Mouse (Mus musculus): ENCODE measurements around the gene Wars. TPM values are rescaled to one million over a fixed set of nuclear protein-coding genes. Genes with fewer than 3 reads are reported as not detected.

Wars gene
- polyA plus RNA-seq, 1 experiment from 2014 or later: 103 TPM

DNA sequence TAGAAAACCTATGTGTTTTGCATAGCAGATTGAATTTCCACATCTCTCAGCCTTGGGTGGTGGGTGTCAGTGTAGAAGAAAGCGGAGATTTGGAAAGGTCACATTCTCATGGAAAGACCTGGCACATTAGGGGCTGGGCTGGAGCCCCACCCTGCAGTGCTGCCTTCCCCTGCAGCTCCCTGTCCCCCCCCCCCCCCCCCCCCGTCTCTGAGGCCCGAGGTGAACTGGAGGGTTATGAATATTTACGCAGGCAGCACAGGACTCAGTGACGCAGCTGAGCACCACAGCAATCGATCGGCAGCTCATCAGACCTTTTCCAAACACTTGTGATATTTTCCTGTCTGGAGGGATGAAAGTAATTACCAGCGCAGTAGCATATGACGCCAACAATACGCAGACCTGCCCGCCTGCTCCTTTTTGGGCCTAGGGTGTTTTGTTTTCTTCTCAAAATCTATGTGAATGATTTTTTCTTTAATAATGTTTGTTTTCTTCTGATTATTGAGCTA lies 32.7 kb upstream of the Wars start:
- 74% methylated on average over 9 of the region's 11 CpGs for WGBS
- DNase-seq (ENCODE audit: low spot score): no peak
- no peak overlapping the region for H3K27ac ChIP-seq
- no peaks in the 10 kb centered on the region for H3K36me3 ChIP-seq
- peaks cover 8% of the 10 kb centered on the region; the same call in 1 of the 2 replicates for H3K4me1 ChIP-seq
- H3K27me3 ChIP-seq (ENCODE audit: insufficient read depth, poor library complexity, severe bottlenecking): no peaks in the 10 kb centered on the region
- H3K4me3 ChIP-seq: no peak overlapping the region
- H3K9me3 ChIP-seq: no peaks in the 10 kb centered on the region

- no peaks in the 10 kb centered on the region for H3K36me3 ChIP-seq
- no peak for DNase-seq (ENCODE audit: low spot score)
- WGBS: 59% methylated on average over 4 of the region's 4 CpGs
- H3K27ac ChIP-seq: no peak overlapping the region
- H3K27me3 ChIP-seq (ENCODE audit: insufficient read depth, poor library complexity, severe bottlenecking): no peaks in the 10 kb centered on the region
- H3K9me3 ChIP-seq: no peaks in the 10 kb centered on the region
- H3K4me1 ChIP-seq: peaks cover 10% of the 10 kb centered on the region
- no peak overlapping the region for H3K4me3 ChIP-seq
Observed at GRCm38 (mm10) chr12:108918753-108919152, 24.8 kb upstream of the Wars start.

- DNase-seq (ENCODE audit: low spot score): no peak
- 79% methylated on average over 9 of the region's 9 CpGs for WGBS
- Histone ChIP-seq H3K27ac (no peak overlapping the region), H3K36me3 (no peaks in the 10 kb centered on the region), H3K9me3 (no peaks in the 10 kb centered on the region), H3K27me3 (ENCODE audit: insufficient read depth, poor library complexity, severe bottlenecking) (no peaks in the 10 kb centered on the region), H3K4me3 (no peak overlapping the region), H3K4me1 (peaks cover 10% of the 10 kb centered on the region)
Observed at GRCm38 (mm10) chr12:108917509-108917908, 23.5 kb upstream of the Wars start.

- no peaks in the 10 kb centered on the region for H3K27me3 ChIP-seq (ENCODE audit: insufficient read depth, poor library complexity, severe bottlenecking)
- H3K4me1 ChIP-seq: peaks cover 10% of the 10 kb centered on the region
- no peak overlapping the region for H3K4me3 ChIP-seq
- H3K36me3 ChIP-seq: no peaks in the 10 kb centered on the region
- 78% methylated on average over 7 of the region's 7 CpGs for WGBS
- no peak overlapping the region for H3K27ac ChIP-seq
- H3K9me3 ChIP-seq: no peaks in the 10 kb centered on the region
- DNase-seq (ENCODE audit: low spot score): no peak
Observed at GRCm38 (mm10) chr12:108916447-108917042, 22.6 kb upstream of the Wars start.

GRCm38 (mm10) chr12:108915893-108916292 lies 21.9 kb upstream of the Wars start:
- H3K4me3 ChIP-seq: no peak overlapping the region
- no peak for DNase-seq (ENCODE audit: low spot score)
- H3K27ac ChIP-seq: no peak overlapping the region
- WGBS: 25% methylated on average over 6 of the region's 6 CpGs
- H3K27me3 ChIP-seq (ENCODE audit: insufficient read depth, poor library complexity, severe bottlenecking): no peaks in the 10 kb centered on the region
- H3K9me3 ChIP-seq: no peaks in the 10 kb centered on the region
- peaks cover 10% of the 10 kb centered on the region for H3K4me1 ChIP-seq
- no peaks in the 10 kb centered on the region for H3K36me3 ChIP-seq

DNA sequence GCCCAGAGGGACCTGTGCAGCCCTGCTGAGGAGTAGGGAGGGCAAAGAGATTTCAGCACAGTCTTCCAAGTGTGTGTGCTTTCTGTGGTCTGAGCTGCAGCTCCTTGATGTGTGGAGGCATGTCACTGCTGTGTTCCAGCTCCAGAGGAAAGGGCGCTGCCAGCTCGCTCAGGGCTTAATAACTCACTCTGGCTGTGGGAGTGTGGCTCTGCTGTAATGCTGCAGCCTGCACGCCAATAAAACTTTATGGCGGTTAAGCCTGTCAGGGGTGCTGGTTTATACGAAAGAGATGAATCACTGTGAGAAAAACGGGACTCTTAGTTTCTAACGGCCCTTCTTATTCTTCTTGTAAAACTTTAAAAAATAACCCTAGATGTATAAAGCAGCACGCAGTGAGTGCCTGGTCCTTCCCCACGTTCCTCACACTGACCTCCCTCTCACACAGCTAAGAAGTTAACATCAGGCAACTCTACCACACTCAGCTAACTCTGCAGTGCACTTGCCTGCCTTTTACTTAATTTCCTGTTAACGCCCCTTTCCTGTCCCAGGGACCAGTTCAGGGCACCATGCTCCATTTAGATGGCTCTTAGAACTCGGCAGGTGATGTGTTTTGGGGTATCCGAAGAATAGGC lies 20.9 kb upstream of the Wars start:
- Histone ChIP-seq H3K36me3 (no peaks in the 10 kb centered on the region), H3K27ac (no peak overlapping the region), H3K4me1 (peaks cover 10% of the 10 kb centered on the region), H3K27me3 (ENCODE audit: insufficient read depth, poor library complexity, severe bottlenecking) (no peaks in the 10 kb centered on the region), H3K4me3 (no peak overlapping the region), H3K9me3 (no peaks in the 10 kb centered on the region)
- WGBS: 78% methylated on average over 12 of the region's 12 CpGs
- no peak for DNase-seq (ENCODE audit: low spot score)

DNA sequence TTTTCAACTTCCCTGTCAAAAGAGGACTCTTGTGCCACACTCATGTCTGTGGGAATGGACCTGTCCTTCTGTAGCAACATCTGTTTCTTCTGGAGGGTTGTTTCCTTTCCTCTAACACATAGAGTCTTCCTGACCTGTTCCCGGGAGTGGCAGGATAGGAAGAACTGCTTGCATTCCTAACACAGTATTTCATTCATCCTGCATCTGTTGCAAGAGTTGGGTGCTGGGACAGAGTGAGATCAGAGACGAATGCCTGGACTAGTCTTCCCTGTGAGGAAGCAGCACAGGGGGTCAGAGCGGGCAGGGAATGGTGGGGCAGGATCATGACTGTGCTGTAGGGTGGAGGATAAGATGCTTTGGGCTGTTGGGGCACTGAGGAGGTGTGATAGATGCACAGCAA lies 20.2 kb upstream of the Wars start:
- Histone ChIP-seq H3K9me3 (no peaks in the 10 kb centered on the region), H3K27ac (no peak overlapping the region), H3K36me3 (no peaks in the 10 kb centered on the region), H3K4me1 (peaks cover 10% of the 10 kb centered on the region), H3K4me3 (no peak overlapping the region), H3K27me3 (ENCODE audit: insufficient read depth, poor library complexity, severe bottlenecking) (no peaks in the 10 kb centered on the region)
- 69% methylated on average over 3 of the region's 3 CpGs for WGBS
- no peak for DNase-seq (ENCODE audit: low spot score)

DNA sequence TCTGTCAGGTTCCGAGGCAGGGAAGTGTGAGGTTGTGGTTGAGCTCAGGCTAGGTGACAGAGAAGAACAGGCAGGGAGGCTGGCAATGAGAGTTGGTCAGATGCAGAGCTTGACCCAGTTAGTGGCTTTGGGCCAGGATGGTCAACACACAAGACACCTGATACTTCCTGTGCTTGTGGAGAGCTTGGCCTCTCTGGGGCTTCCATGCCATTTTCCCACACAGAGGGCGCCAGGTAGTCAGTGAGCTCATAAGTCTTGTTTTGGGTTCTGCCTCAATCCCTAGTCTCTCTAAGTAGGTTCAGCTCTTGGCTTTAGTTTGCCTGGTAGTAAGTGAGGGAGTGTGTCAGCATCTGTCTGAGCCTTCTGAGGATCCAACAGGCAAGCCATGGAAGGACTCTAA lies 18.5 kb upstream of the Wars start:
- Histone ChIP-seq H3K4me1 (peaks cover 7% of the 10 kb centered on the region), H3K27ac (no peak overlapping the region), H3K36me3 (no peaks in the 10 kb centered on the region), H3K27me3 (ENCODE audit: insufficient read depth, poor library complexity, severe bottlenecking) (no peaks in the 10 kb centered on the region), H3K4me3 (no peak overlapping the region), H3K9me3 (no peaks in the 10 kb centered on the region)
- WGBS: 76% methylated on average over 2 of the region's 2 CpGs
- no peak for DNase-seq (ENCODE audit: low spot score)

DNA sequence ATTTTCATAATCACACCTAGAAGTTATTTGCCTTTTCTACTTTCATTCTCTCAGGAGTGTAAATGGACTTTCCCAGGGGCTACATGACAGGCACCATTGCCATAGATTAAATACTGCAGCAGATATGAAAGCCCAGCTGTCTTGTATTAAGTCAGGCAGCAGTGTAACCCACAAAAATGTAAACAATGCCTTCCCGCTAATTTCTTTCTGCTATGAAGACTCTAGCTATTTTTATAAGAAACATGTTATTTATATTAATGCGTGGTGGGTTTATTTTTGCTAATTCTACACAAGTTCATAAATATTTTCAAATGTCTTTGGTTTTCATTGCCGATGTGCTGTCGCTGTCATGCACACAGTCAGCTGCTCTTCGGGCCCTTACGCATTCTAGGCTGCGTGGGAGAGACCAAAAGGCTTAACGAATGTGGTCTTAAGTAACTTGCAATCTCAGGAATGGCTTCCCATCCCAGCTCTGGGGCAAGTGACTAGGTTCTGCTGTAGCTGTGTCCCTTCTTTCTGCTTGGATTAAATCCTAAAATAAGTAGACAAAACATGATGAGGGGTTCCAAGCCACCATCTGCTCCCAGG lies 16.0 kb upstream of the Wars start:
- 89% methylated on average over 8 of the region's 8 CpGs for WGBS
- Histone ChIP-seq H3K9me3 (no peaks in the 10 kb centered on the region), H3K4me3 (no peak overlapping the region), H3K36me3 (no peaks in the 10 kb centered on the region), H3K27me3 (ENCODE audit: insufficient read depth, poor library complexity, severe bottlenecking) (no peaks in the 10 kb centered on the region), H3K4me1 (no peaks in the 10 kb centered on the region; the same call in 1 of the 2 replicates), H3K27ac (no peak overlapping the region)
- DNase-seq (ENCODE audit: low spot score): no peak

DNA sequence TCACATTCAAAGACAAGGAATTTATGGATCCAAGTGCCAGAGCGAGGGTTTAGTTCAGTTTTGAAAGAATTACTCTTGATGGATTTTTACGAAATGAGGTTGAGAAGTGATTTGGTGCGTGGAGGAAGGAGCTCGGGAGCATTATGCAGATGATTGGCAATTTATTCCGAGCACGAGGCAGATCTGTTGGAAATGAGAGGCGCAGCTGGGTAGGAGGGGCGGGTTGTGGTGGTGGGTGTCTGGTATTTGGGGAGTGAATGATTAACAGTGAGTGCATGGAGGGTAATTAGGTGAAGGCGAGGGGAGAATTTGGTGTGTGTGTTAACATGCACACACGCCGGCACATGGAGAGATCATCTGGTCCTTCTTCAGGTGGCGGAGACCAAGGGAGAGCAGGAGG lies 12.4 kb upstream of the Wars start:
- no peaks in the 10 kb centered on the region for H3K27me3 ChIP-seq (ENCODE audit: insufficient read depth, poor library complexity, severe bottlenecking)
- H3K4me1 ChIP-seq: no peaks in the 10 kb centered on the region
- no peaks in the 10 kb centered on the region for H3K36me3 ChIP-seq
- H3K9me3 ChIP-seq: no peaks in the 10 kb centered on the region
- DNase-seq (ENCODE audit: low spot score): no peak
- no peak overlapping the region for H3K27ac ChIP-seq
- WGBS: 74% methylated on average over 12 of the region's 12 CpGs
- H3K4me3 ChIP-seq: no peak overlapping the region

GRCm38 (mm10) chr12:108905620-108906302 lies 11.8 kb upstream of the Wars start:
- Histone ChIP-seq H3K27ac (no peak overlapping the region), H3K4me1 (no peaks in the 10 kb centered on the region), H3K4me3 (no peak overlapping the region), H3K9me3 (no peaks in the 10 kb centered on the region), H3K36me3 (no peaks in the 10 kb centered on the region), H3K27me3 (ENCODE audit: insufficient read depth, poor library complexity, severe bottlenecking) (no peaks in the 10 kb centered on the region)
- WGBS: 53% methylated on average over 14 of the region's 14 CpGs
- DNase-seq (ENCODE audit: low spot score): no peak

- H3K27ac ChIP-seq: no peak overlapping the region
- H3K4me1 ChIP-seq: no peaks in the 10 kb centered on the region
- H3K4me3 ChIP-seq: no peak overlapping the region
- DNase-seq (ENCODE audit: low spot score): no peak
- H3K27me3 ChIP-seq (ENCODE audit: insufficient read depth, poor library complexity, severe bottlenecking): no peaks in the 10 kb centered on the region
- 77% methylated on average over 8 of the region's 8 CpGs for WGBS
- no peaks in the 10 kb centered on the region for H3K9me3 ChIP-seq
- H3K36me3 ChIP-seq: no peaks in the 10 kb centered on the region
Observed at GRCm38 (mm10) chr12:108904276-108904653, 10.3 kb upstream of the Wars start.

GRCm38 (mm10) chr12:108903600-108904275 lies 9.8 kb upstream of the Wars start:
- H3K27ac ChIP-seq: no peak overlapping the region
- 88% methylated on average over 8 of the region's 8 CpGs for WGBS
- DNase-seq (ENCODE audit: low spot score): no peak

More at GRCm38 (mm10) chr12:108903600-108904275, 9.8 kb upstream of the Wars start:
- Histone ChIP-seq H3K4me3 (no peak overlapping the region), H3K4me1 (no peaks in the 10 kb centered on the region), H3K27me3 (ENCODE audit: insufficient read depth, poor library complexity, severe bottlenecking) (no peaks in the 10 kb centered on the region), H3K9me3 (no peaks in the 10 kb centered on the region), H3K36me3 (no peaks in the 10 kb centered on the region)
